Mouse (Mus musculus) megakaryocyte-erythroid progenitor cell, adult 5-6 weeks (primary cell): ENCODE data around the gene Lat2. TPM values are rescaled to one million over a fixed set of nuclear protein-coding genes. Genes with fewer than 3 reads are reported as not detected.

ENCODE experiments used
- total RNA-seq, 2 experiments: library from RNA; stranded (forward) in 1 of 2; stranded (reverse) in 1 of 2; fragments of 200-1000, 215-1000 nt in 1 of 2; fragments of >200 nt in 1 of 2; fragmentation: Nextera tagmentation in 1 of 2; gene quantifications; 2 replicates each; pipeline ENCODE4 v1.2.3; 2014 to 2017

Gene Lat2
- total RNA-seq, 2 experiments from 2014 or later, result 7.2 to 9.8 TPM

Other genes with a start within 250 kb of the Lat2 start
- 17.7 and 23.1 TPM in 2 replicates for gene Gtf2ird1, start 158.3 kb downstream of the Lat2 start, total RNA-seq (2014; fragmentation: Nextera tagmentation)
- 5.5 and 11.8 TPM in 2 replicates for gene Gtf2ird1, start 158.3 kb downstream of the Lat2 start, total RNA-seq (2017)
- 4.6 and 5.6 TPM in 2 replicates for gene Clip2, start 62.6 kb downstream of the Lat2 start, total RNA-seq (2014; fragmentation: Nextera tagmentation)
- gene Clip2, start 62.6 kb downstream of the Lat2 start, total RNA-seq (2017), result 7.0 and 8.3 TPM in 2 replicates
- gene Syna, start 54.9 kb downstream of the Lat2 start, total RNA-seq (2014; fragmentation: Nextera tagmentation), result not detected in 2 replicates
- not detected in 2 replicates for gene Syna, start 54.9 kb downstream of the Lat2 start, total RNA-seq (2017)
- 241 and 279 TPM in 2 replicates for gene Rfc2, start 33.7 kb downstream of the Lat2 start, total RNA-seq (2014; fragmentation: Nextera tagmentation)
- 113 and 125 TPM in 2 replicates for gene Rfc2, start 33.7 kb downstream of the Lat2 start, total RNA-seq (2017)
- gene Eif4h, start 24.5 kb upstream of the Lat2 start, total RNA-seq (2014; fragmentation: Nextera tagmentation), result 253 and 273 TPM in 2 replicates
- 220 and 233 TPM in 2 replicates for gene Eif4h, start 24.5 kb upstream of the Lat2 start, total RNA-seq (2017)
- gene Limk1, start 73.6 kb upstream of the Lat2 start, total RNA-seq (2014; fragmentation: Nextera tagmentation), result 6.9 and 8.4 TPM in 2 replicates
- gene Limk1, start 73.6 kb upstream of the Lat2 start, total RNA-seq (2017), result 3.3 and 3.8 TPM in 2 replicates
- not detected in 2 replicates for gene Eln, start 132.3 kb upstream of the Lat2 start, total RNA-seq (2014; fragmentation: Nextera tagmentation)
- not detected in 2 replicates for gene Eln, start 132.3 kb upstream of the Lat2 start, total RNA-seq (2017)